Mouse (Mus musculus) lung, embryonic 15.5 days (tissue): ENCODE results near the gene Rab11fip3. TPM values are rescaled to one million over a fixed set of nuclear protein-coding genes. Genes with fewer than 3 reads are reported as not detected.

Experiments used
- polyA plus RNA-seq: library from polyadenylated mRNA; unstranded; fragments of >200 nt; fragmentation: Nextera tagmentation; extraction: Ambion mirVana; gene quantifications from 2 replicates; pipeline ENCODE4 v1.2.1, GENCODE M21; 2015

The Rab11fip3 gene
- polyA plus RNA-seq, 1 experiment from 2014 or later: 13.5 TPM

Other genes starting within 250 kb of the Rab11fip3 start
- gene Wdr24, start 245.9 kb downstream of the Rab11fip3 start, polyA plus RNA-seq: 25.2 and 26.5 TPM in 2 replicates
- gene Jmjd8, start 240.7 kb downstream of the Rab11fip3 start, polyA plus RNA-seq: 50.7 and 51.5 TPM in 2 replicates
- 349 and 363 TPM in 2 replicates for gene Stub1, start 236.2 kb downstream of the Rab11fip3 start, polyA plus RNA-seq
- gene Rhbdl1, start 232.3 kb downstream of the Rab11fip3 start, polyA plus RNA-seq: 0.82 and 1.2 TPM in 2 replicates
- 2.2 and 2.5 TPM in 2 replicates for gene Gm20683, start 227.8 kb downstream of the Rab11fip3 start, polyA plus RNA-seq
- gene Rhot2, start 224.7 kb downstream of the Rab11fip3 start, polyA plus RNA-seq: 20.1 and 20.6 TPM in 2 replicates
- 32.2 and 32.8 TPM in 2 replicates for gene Wdr90, start 208.1 kb downstream of the Rab11fip3 start, polyA plus RNA-seq
- gene Mcrip2, start 200.8 kb downstream of the Rab11fip3 start, polyA plus RNA-seq: 18.1 and 21.7 TPM in 2 replicates
- gene Mettl26, start 194.5 kb downstream of the Rab11fip3 start, polyA plus RNA-seq: 51.4 and 53.5 TPM in 2 replicates
- 0.35 and 0.40 TPM in 2 replicates for gene Wfikkn1, start 188.7 kb downstream of the Rab11fip3 start, polyA plus RNA-seq
- 25.6 and 27.4 TPM in 2 replicates for gene Rab40c, start 149.8 kb downstream of the Rab11fip3 start, polyA plus RNA-seq
- 62.7 and 65.0 TPM in 2 replicates for gene Pigq, start 124.6 kb downstream of the Rab11fip3 start, polyA plus RNA-seq
- 0.51 TPM in 1 of 2 replicates, not detected in the other for gene Nhlrc4, start 124.6 kb downstream of the Rab11fip3 start, polyA plus RNA-seq
- gene A930017K11Rik, start 117.0 kb downstream of the Rab11fip3 start, polyA plus RNA-seq: 0.09 TPM in 1 of 2 replicates, not detected in the other
- gene Capn15, start 83.8 kb downstream of the Rab11fip3 start, polyA plus RNA-seq: 20.8 and 21.9 TPM in 2 replicates
- gene Decr2, start 20.8 kb upstream of the Rab11fip3 start, polyA plus RNA-seq: 32.3 and 34.0 TPM in 2 replicates
- 85.0 and 92.3 TPM in 2 replicates for gene Nme4, start 26.0 kb upstream of the Rab11fip3 start, polyA plus RNA-seq
- 1.9 and 2.7 TPM in 2 replicates for gene Tmem8, start 43.7 kb upstream of the Rab11fip3 start, polyA plus RNA-seq
- 209 and 210 TPM in 2 replicates for gene Mrpl28, start 53.9 kb upstream of the Rab11fip3 start, polyA plus RNA-seq
- gene Axin1, start 69.1 kb upstream of the Rab11fip3 start, polyA plus RNA-seq: 16.5 and 18.9 TPM in 2 replicates
- gene Pdia2, start 129.5 kb upstream of the Rab11fip3 start, polyA plus RNA-seq: 0.39 and 0.78 TPM in 2 replicates
- gene Rgs11, start 133.4 kb upstream of the Rab11fip3 start, polyA plus RNA-seq: 11.7 and 12.8 TPM in 2 replicates
- 13.1 and 13.3 TPM in 2 replicates for gene Arhgdig, start 138.2 kb upstream of the Rab11fip3 start, polyA plus RNA-seq
- gene Fam234a, start 174.7 kb upstream of the Rab11fip3 start, polyA plus RNA-seq: 44.4 and 44.7 TPM in 2 replicates
- 88.3 and 90.1 TPM in 2 replicates for gene Luc7l, start 183.3 kb upstream of the Rab11fip3 start, polyA plus RNA-seq